Mouse (Mus musculus) lung, embryonic 16.5 days (tissue): ENCODE data around the gene Kcnd2. TPM values are rescaled to one million over a fixed set of nuclear protein-coding genes. Genes with fewer than 3 reads are reported as not detected.
A peak's percentile ranks its signal among the peaks of the same experiment; 100 is the strongest.

Source experiments
- ATAC-seq: fragments of 200-750 bp; cut with Nextera tagmentation; 2 replicates; pipeline ENCODE4 v1.8.0; 2017; ENCODE audit warnings: low read depth, mild to moderate bottlenecking, moderate library complexity
- H3K27ac ChIP-seq: fragments of 300-500 bp; sonication (generic); 2 replicates; pipeline ENCODE4 v1.5.1; 2014; ENCODE audit warnings: mild to moderate bottlenecking, control low read depth, low read length
- H3K27me3 ChIP-seq: fragments of 300-500 bp; sonication (generic); 2 replicates; pipeline ENCODE4 v1.6.1; 2014; ENCODE audit warnings: low read depth, low read length, mixed read lengths; ENCODE audit not compliant: control insufficient read depth, insufficient read depth
- H3K36me3 ChIP-seq: fragments of 300-500 bp; sonication (generic); 2 replicates; pipeline ENCODE4 v1.6.1; 2014; ENCODE audit warnings: low read length; ENCODE audit not compliant: control insufficient read depth, insufficient read depth
- H3K4me1 ChIP-seq: fragments of 300-500 bp; sonication (generic); replicated peaks from 2 replicates; pipeline ENCODE4 v1.6.1; 2014; ENCODE audit warnings: low read length, mixed read lengths; ENCODE audit not compliant: control insufficient read depth, insufficient read depth
- H3K4me2 ChIP-seq: fragments of 300-500 bp; sonication (generic); 2 replicates; pipeline ENCODE4 v1.6.1; 2014; ENCODE audit warnings: low read depth, low read length, control low read depth
- H3K4me3 ChIP-seq: fragments of 300-500 bp; sonication (generic); 2 replicates; pipeline ENCODE4 v1.5.1; 2014; ENCODE audit warnings: mild to moderate bottlenecking, low read length, control low read depth
- H3K9ac ChIP-seq: fragments of 300-500 bp; sonication (generic); 2 replicates; pipeline ENCODE4 v1.6.1; 2014; ENCODE audit warnings: low read length, control low read depth
- H3K9me3 ChIP-seq: fragments of 300-500 bp; sonication (generic); 2 replicates; pipeline ENCODE4 v1.6.1; 2016; ENCODE audit warnings: low read length; ENCODE audit not compliant: control insufficient read depth
- WGBS: fragments of 180-500 bp; shearing (Covaris S2); extraction: QIAGEN DNeasy Blood & Tissue Kit; methylation state at CpG from one replicate; pipeline ENCODE4 v1.1.7; 2014; 5-methylcytosine and 5-hydroxymethylcytosine counted together
- polyA plus RNA-seq: library from polyadenylated mRNA; unstranded; fragments of >200 nt; fragmentation: Nextera tagmentation; extraction: Ambion mirVana; gene quantifications from 2 replicates; pipeline ENCODE4 v1.2.1, GENCODE M21; 2015

Kcnd2 gene
- polyA plus RNA-seq, 1 experiment from 2014 or later = 0.14 TPM

DNA sequence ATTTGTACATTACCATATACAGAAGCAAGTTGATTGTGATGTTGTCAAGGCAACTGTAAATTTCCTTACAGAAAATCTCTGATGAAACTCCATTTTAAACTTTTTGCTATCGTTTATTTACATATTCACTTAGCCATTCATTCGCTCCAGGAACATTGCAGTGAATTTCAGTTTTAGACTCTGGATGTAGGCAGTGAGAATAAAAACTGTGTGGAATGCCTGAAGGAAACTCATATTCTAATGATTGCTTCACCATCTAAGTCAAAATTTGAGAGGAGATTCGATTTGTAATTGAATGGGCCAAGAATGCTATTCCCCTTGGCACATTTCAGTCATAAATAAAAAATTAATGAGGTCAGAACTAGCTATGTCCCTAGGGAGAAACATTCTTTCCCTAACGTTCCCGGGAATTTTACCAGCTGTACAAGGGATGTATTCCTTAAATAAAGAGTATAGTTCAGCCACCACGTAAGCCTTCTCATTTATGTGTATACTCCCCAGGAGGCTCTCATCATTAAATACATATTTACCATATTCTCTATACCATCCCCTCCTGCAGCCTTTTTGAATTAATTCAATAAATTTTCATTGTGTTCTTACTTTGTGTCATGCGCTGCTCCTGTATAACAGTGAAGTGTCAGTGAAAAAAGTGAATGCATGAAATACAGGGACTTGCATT, 394.2 kb downstream of the Kcnd2 start:
- H3K9me3 ChIP-seq = no peaks in the 10 kb centered on the region
- no peak overlapping the region for H3K9ac ChIP-seq
- no peak overlapping the region for H3K27ac ChIP-seq
- no peaks in the 10 kb centered on the region for H3K27me3 ChIP-seq
- H3K4me1 ChIP-seq = no peaks in the 10 kb centered on the region
- no peak overlapping the region for H3K4me2 ChIP-seq
- 69% methylated on average over 7 of the region's 7 CpGs for WGBS
- no peak for ATAC-seq
- H3K4me3 ChIP-seq = no peak overlapping the region
- no peaks in the 10 kb centered on the region for H3K36me3 ChIP-seq

- no peak for ATAC-seq
- Histone ChIP-seq H3K27me3 (no peaks in the 10 kb centered on the region), H3K36me3 (no peaks in the 10 kb centered on the region), H3K9me3 (no peaks in the 10 kb centered on the region), H3K27ac (no peak overlapping the region), H3K4me3 (no peak overlapping the region), H3K9ac (no peak overlapping the region), H3K4me1 (no peaks in the 10 kb centered on the region), H3K4me2 (no peak overlapping the region)
- WGBS = 84% methylated on average over 4 of the region's 4 CpGs
These were observed 414.7 kb downstream of the Kcnd2 start for GRCm38 (mm10) chr6:21629989-21630388.

GRCm38 (mm10) chr6:21655681-21656080, 440.4 kb downstream of the Kcnd2 start:
- Histone ChIP-seq H3K27ac (no peak overlapping the region), H3K9me3 (no peaks in the 10 kb centered on the region), H3K9ac (no peak overlapping the region), H3K4me3 (no peak overlapping the region), H3K4me1 (no peaks in the 10 kb centered on the region), H3K4me2 (no peak overlapping the region), H3K36me3 (no peaks in the 10 kb centered on the region), H3K27me3 (no peaks in the 10 kb centered on the region)
- peak; percentile 86 for ATAC-seq

- Histone ChIP-seq H3K4me1 (no peaks in the 10 kb centered on the region), H3K9me3 (no peaks in the 10 kb centered on the region), H3K27ac (no peak overlapping the region), H3K36me3 (no peaks in the 10 kb centered on the region), H3K9ac (no peak overlapping the region), H3K4me3 (no peak overlapping the region), H3K27me3 (no peaks in the 10 kb centered on the region), H3K4me2 (no peak overlapping the region)
- no peak for ATAC-seq
- WGBS = 81% methylated on average over 6 of the region's 6 CpGs
These were observed 448.8 kb downstream of the Kcnd2 start for GRCm38 (mm10) chr6:21664135-21664534.

DNA sequence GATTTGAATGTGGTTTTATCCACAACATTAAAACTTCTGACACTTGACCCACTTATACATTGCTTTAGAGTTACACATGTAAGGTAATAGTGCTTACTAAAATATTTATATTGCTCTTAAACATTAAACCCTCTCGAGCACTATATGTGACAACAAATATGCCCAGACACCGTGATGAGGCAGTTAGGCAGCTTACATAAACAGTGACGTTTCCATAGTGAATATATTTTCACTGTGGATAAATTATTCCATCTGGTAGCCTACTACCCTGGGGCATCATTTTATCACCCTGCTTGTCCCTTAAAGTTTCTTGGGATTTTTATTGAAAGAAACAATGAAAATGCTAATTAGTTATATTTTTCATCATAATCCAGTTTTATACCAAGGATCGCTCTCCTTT, 449.3 kb downstream of the Kcnd2 start:
- no peak for ATAC-seq
- Histone ChIP-seq H3K4me1 (no peaks in the 10 kb centered on the region), H3K27me3 (no peaks in the 10 kb centered on the region), H3K4me3 (no peak overlapping the region), H3K4me2 (no peak overlapping the region), H3K36me3 (no peaks in the 10 kb centered on the region), H3K27ac (no peak overlapping the region), H3K9me3 (no peaks in the 10 kb centered on the region), H3K9ac (no peak overlapping the region)
- WGBS = 51% methylated on average over 4 of the region's 4 CpGs

DNA sequence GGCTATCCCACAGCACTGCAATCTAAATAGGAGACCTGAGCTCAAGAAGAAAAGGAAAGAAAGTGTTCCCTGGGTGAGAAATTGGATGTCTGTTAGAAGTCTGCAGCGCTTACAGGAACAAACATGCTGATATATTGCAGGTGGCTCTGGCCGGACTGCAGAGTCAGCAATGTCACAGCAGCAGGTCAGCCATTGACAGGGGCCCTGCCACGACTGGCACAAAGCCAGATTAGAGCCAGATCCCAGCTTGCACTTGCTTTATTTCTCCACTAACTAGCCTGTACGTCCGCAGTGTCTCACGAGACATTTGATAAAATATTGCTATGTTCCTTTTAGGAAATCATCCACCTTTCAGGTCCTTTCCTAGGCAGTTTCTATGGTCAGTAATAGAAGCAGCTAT, 468.9 kb downstream of the Kcnd2 start:
- H3K27me3 ChIP-seq = no peaks in the 10 kb centered on the region
- H3K4me2 ChIP-seq = no peak overlapping the region
- H3K9ac ChIP-seq = no peak overlapping the region
- H3K4me1 ChIP-seq = no peaks in the 10 kb centered on the region
- no peaks in the 10 kb centered on the region for H3K9me3 ChIP-seq
- 51% methylated on average over 6 of the region's 6 CpGs for WGBS
- H3K27ac ChIP-seq = no peak overlapping the region
- no peak overlapping the region for H3K4me3 ChIP-seq
- H3K36me3 ChIP-seq = no peaks in the 10 kb centered on the region
- ATAC-seq = no peak

- 86% methylated on average over 1 of the region's 1 CpGs for WGBS
- Histone ChIP-seq H3K9me3 (no peaks in the 10 kb centered on the region), H3K36me3 (no peaks in the 10 kb centered on the region), H3K4me3 (no peak overlapping the region), H3K4me2 (no peak overlapping the region), H3K27ac (no peak overlapping the region), H3K9ac (no peak overlapping the region), H3K27me3 (no peaks in the 10 kb centered on the region), H3K4me1 (no peaks in the 10 kb centered on the region)
- ATAC-seq = no peak
These were observed 471.1 kb downstream of the Kcnd2 start for GRCm38 (mm10) chr6:21686388-21686787.

- Histone ChIP-seq H3K27me3 (no peaks in the 10 kb centered on the region), H3K9ac (no peak overlapping the region), H3K4me3 (no peak overlapping the region), H3K9me3 (no peaks in the 10 kb centered on the region), H3K27ac (no peak overlapping the region), H3K36me3 (no peaks in the 10 kb centered on the region), H3K4me1 (no peaks in the 10 kb centered on the region), H3K4me2 (no peak overlapping the region)
- WGBS = 80% methylated on average over 3 of the region's 3 CpGs
- no peak for ATAC-seq
These were observed 477.6 kb downstream of the Kcnd2 start for GRCm38 (mm10) chr6:21692861-21693350.

- Histone ChIP-seq H3K4me1 (no peaks in the 10 kb centered on the region), H3K9ac (no peak overlapping the region), H3K4me2 (no peak overlapping the region), H3K27ac (no peak overlapping the region), H3K27me3 (no peaks in the 10 kb centered on the region), H3K9me3 (no peaks in the 10 kb centered on the region), H3K4me3 (no peak overlapping the region), H3K36me3 (no peaks in the 10 kb centered on the region)
- no peak for ATAC-seq
- WGBS = 67% methylated on average over 3 of the region's 3 CpGs
These were observed 482.3 kb downstream of the Kcnd2 start for GRCm38 (mm10) chr6:21697641-21698040.

GRCm38 (mm10) chr6:21701131-21701530, 485.8 kb downstream of the Kcnd2 start:
- H3K4me3 ChIP-seq = no peak overlapping the region
- H3K27me3 ChIP-seq = no peaks in the 10 kb centered on the region
- no peaks in the 10 kb centered on the region for H3K9me3 ChIP-seq
- no peak for ATAC-seq
- no peak overlapping the region for H3K27ac ChIP-seq
- H3K36me3 ChIP-seq = no peaks in the 10 kb centered on the region
- no peak overlapping the region for H3K9ac ChIP-seq
- no peak overlapping the region for H3K4me2 ChIP-seq
- 76% methylated on average over 6 of the region's 6 CpGs for WGBS
- H3K4me1 ChIP-seq = no peaks in the 10 kb centered on the region
